Mouse (Mus musculus): Measurements from ENCODE around the gene Zdhhc21. TPM values are rescaled to one million over a fixed set of nuclear protein-coding genes. Genes with fewer than 3 reads are reported as not detected.
A peak's percentile ranks its signal among the peaks of the same experiment; 100 is the strongest.

The Zdhhc21 gene
- polyA plus RNA-seq (2015; fragmentation: Nextera tagmentation; extraction: Ambion mirVana), result 16.9 and 18.8 TPM in 2 replicates

- H3K27ac ChIP-seq, result peak within 1 kb of the TSS; percentile 93
- peak; percentile 94 for ATAC-seq (replicated peaks)
- no peaks in the 10 kb centered on the region for H3K9me3 ChIP-seq
- H3K27me3 ChIP-seq (replicated peaks), result no peaks in the 10 kb centered on the region
- H3K4me1 ChIP-seq, result peaks cover 21% of the 10 kb centered on the region
- peak within 1 kb of the TSS; percentile 70 for H3K4me2 ChIP-seq
- under 1% methylated on average over 77 of the region's 82 CpGs for WGBS
- H3K4me3 ChIP-seq, result peak within 1 kb of the TSS; percentile 64
- H3K9ac ChIP-seq, result peak within 1 kb of the TSS; percentile 79
- no peaks in the 10 kb centered on the region for H3K36me3 ChIP-seq (replicated peaks)
These were observed at the start of gene Zdhhc21 for GRCm38 (mm10) chr4:82859131-82860125. Gene Zdhhc21, minus strand, starts transcription at chr4:82859958.

GRCm38 (mm10) chr4:82895227-82895626 is 35.5 kb upstream of the Zdhhc21 start:
- Histone ChIP-seq H3K9ac (no peak overlapping the region), H3K4me3 (no peak overlapping the region), H3K36me3 (replicated peaks) (no peaks in the 10 kb centered on the region), H3K4me2 (no peak overlapping the region), H3K4me1 (no peaks in the 10 kb centered on the region), H3K9me3 (no peaks in the 10 kb centered on the region), H3K27me3 (replicated peaks) (no peaks in the 10 kb centered on the region), H3K27ac (no peak overlapping the region)
- WGBS, result 92% methylated on average over 10 of the region's 10 CpGs
- no peak for ATAC-seq (replicated peaks)

GRCm38 (mm10) chr4:82892247-82892646 is 32.5 kb upstream of the Zdhhc21 start:
- Histone ChIP-seq H3K27ac (no peak overlapping the region), H3K9ac (no peak overlapping the region), H3K4me3 (no peak overlapping the region), H3K9me3 (no peaks in the 10 kb centered on the region), H3K36me3 (replicated peaks) (no peaks in the 10 kb centered on the region), H3K27me3 (replicated peaks) (no peaks in the 10 kb centered on the region), H3K4me2 (no peak overlapping the region), H3K4me1 (no peaks in the 10 kb centered on the region)
- no peak for ATAC-seq (replicated peaks)
- WGBS, result 76% methylated on average over 5 of the region's 5 CpGs

- Histone ChIP-seq H3K27me3 (replicated peaks) (no peaks in the 10 kb centered on the region), H3K4me1 (no peaks in the 10 kb centered on the region), H3K9ac (no peak overlapping the region), H3K4me3 (no peak overlapping the region), H3K27ac (no peak overlapping the region), H3K4me2 (no peak overlapping the region), H3K9me3 (no peaks in the 10 kb centered on the region), H3K36me3 (replicated peaks) (no peaks in the 10 kb centered on the region)
- WGBS, result 82% methylated on average over 2 of the region's 2 CpGs
- no peak for ATAC-seq (replicated peaks)
These were observed 31.8 kb upstream of the Zdhhc21 start for GRCm38 (mm10) chr4:82891566-82891965.

GRCm38 (mm10) chr4:82891049-82891448 is 31.3 kb upstream of the Zdhhc21 start:
- Histone ChIP-seq H3K4me3 (no peak overlapping the region), H3K36me3 (replicated peaks) (no peaks in the 10 kb centered on the region), H3K4me1 (no peaks in the 10 kb centered on the region), H3K9me3 (no peaks in the 10 kb centered on the region), H3K4me2 (no peak overlapping the region), H3K9ac (no peak overlapping the region), H3K27me3 (replicated peaks) (no peaks in the 10 kb centered on the region), H3K27ac (no peak overlapping the region)
- WGBS, result 68% methylated on average over 7 of the region's 7 CpGs
- no peak for ATAC-seq (replicated peaks)

- Histone ChIP-seq H3K9me3 (no peaks in the 10 kb centered on the region), H3K4me3 (no peak overlapping the region), H3K36me3 (replicated peaks) (no peaks in the 10 kb centered on the region), H3K27me3 (replicated peaks) (no peaks in the 10 kb centered on the region), H3K9ac (no peak overlapping the region), H3K4me2 (no peak overlapping the region), H3K4me1 (no peaks in the 10 kb centered on the region), H3K27ac (no peak overlapping the region)
- WGBS, result 77% methylated on average over 4 of the region's 4 CpGs
- ATAC-seq (replicated peaks), result no peak
These were observed 30.8 kb upstream of the Zdhhc21 start for GRCm38 (mm10) chr4:82890585-82890984.

GRCm38 (mm10) chr4:82886148-82886547 is 26.4 kb upstream of the Zdhhc21 start:
- no peak for ATAC-seq (replicated peaks)
- no peaks in the 10 kb centered on the region for H3K27me3 ChIP-seq (replicated peaks)
- H3K27ac ChIP-seq, result no peak overlapping the region
- no peaks in the 10 kb centered on the region for H3K4me1 ChIP-seq
- H3K4me2 ChIP-seq, result no peak overlapping the region
- no peaks in the 10 kb centered on the region for H3K36me3 ChIP-seq (replicated peaks)
- no peak overlapping the region for H3K4me3 ChIP-seq
- 63% methylated on average over 2 of the region's 2 CpGs for WGBS
- H3K9ac ChIP-seq, result no peak overlapping the region
- H3K9me3 ChIP-seq, result no peaks in the 10 kb centered on the region

- Histone ChIP-seq H3K4me1 (no peaks in the 10 kb centered on the region), H3K36me3 (replicated peaks) (no peaks in the 10 kb centered on the region), H3K9me3 (no peaks in the 10 kb centered on the region), H3K4me3 (no peak overlapping the region), H3K9ac (no peak overlapping the region), H3K27me3 (replicated peaks) (no peaks in the 10 kb centered on the region), H3K27ac (no peak overlapping the region), H3K4me2 (no peak overlapping the region)
- no peak for ATAC-seq (replicated peaks)
- WGBS, result 77% methylated on average over 1 of the region's 1 CpGs
These were observed 25.8 kb upstream of the Zdhhc21 start for GRCm38 (mm10) chr4:82885535-82885913.

- no peak within 1 kb of the TSS for H3K4me3 ChIP-seq
- H3K9me3 ChIP-seq, result no peaks in the 10 kb centered on the region
- no peak for ATAC-seq (replicated peaks)
- H3K4me2 ChIP-seq, result no peak within 1 kb of the TSS
- H3K4me1 ChIP-seq, result no peaks in the 10 kb centered on the region
- H3K9ac ChIP-seq, result no peak within 1 kb of the TSS
- no peak within 1 kb of the TSS for H3K27ac ChIP-seq
- H3K27me3 ChIP-seq (replicated peaks), result no peaks in the 10 kb centered on the region
- WGBS, result 67% methylated on average over 18 of the region's 19 CpGs
- H3K36me3 ChIP-seq (replicated peaks), result no peaks in the 10 kb centered on the region
These were observed 25.1 kb upstream of the Zdhhc21 start, which contains the start of gene Cer1 for GRCm38 (mm10) chr4:82884636-82885534. Gene Cer1, minus strand, starts transcription at chr4:82885148.

- Histone ChIP-seq H3K36me3 (replicated peaks) (no peaks in the 10 kb centered on the region), H3K4me2 (no peak overlapping the region), H3K4me1 (no peaks in the 10 kb centered on the region), H3K27me3 (replicated peaks) (no peaks in the 10 kb centered on the region), H3K4me3 (no peak overlapping the region), H3K27ac (no peak overlapping the region), H3K9me3 (no peaks in the 10 kb centered on the region), H3K9ac (no peak overlapping the region)
- no peak for ATAC-seq (replicated peaks)
- 90% methylated on average over 9 of the region's 9 CpGs for WGBS
These were observed 22.7 kb upstream of the Zdhhc21 start for GRCm38 (mm10) chr4:82882500-82882899.

GRCm38 (mm10) chr4:82881366-82881765 is 21.6 kb upstream of the Zdhhc21 start:
- no peak overlapping the region for H3K9ac ChIP-seq
- WGBS, result 77% methylated on average over 3 of the region's 3 CpGs

GRCm38 (mm10) chr4:82880243-82880642 is 20.5 kb upstream of the Zdhhc21 start:
- no peak for ATAC-seq (replicated peaks)
- H3K4me3 ChIP-seq, result no peak overlapping the region
- WGBS, result 83% methylated on average over 2 of the region's 2 CpGs
- no peaks in the 10 kb centered on the region for H3K4me1 ChIP-seq
- H3K36me3 ChIP-seq (replicated peaks), result no peaks in the 10 kb centered on the region
- no peaks in the 10 kb centered on the region for H3K9me3 ChIP-seq
- no peak overlapping the region for H3K4me2 ChIP-seq
- no peak overlapping the region for H3K9ac ChIP-seq
- H3K27ac ChIP-seq, result no peak overlapping the region
- no peaks in the 10 kb centered on the region for H3K27me3 ChIP-seq (replicated peaks)

More at GRCm38 (mm10) chr4:82881366-82881765, 21.6 kb upstream of the Zdhhc21 start:
- Histone ChIP-seq H3K27ac (no peak overlapping the region), H3K4me3 (no peak overlapping the region), H3K9me3 (no peaks in the 10 kb centered on the region), H3K4me2 (no peak overlapping the region), H3K36me3 (replicated peaks) (no peaks in the 10 kb centered on the region), H3K27me3 (replicated peaks) (no peaks in the 10 kb centered on the region), H3K4me1 (no peaks in the 10 kb centered on the region)
- ATAC-seq (replicated peaks), result no peak
